Mouse (Mus musculus): ENCODE measurements around the gene Lgals1. TPM values are rescaled to one million over a fixed set of nuclear protein-coding genes. Genes with fewer than 3 reads are reported as not detected.

Lgals1 gene
- total and polyA plus RNA-seq, 3 experiments = 646 to 1,010 (median 974) TPM

DNA sequence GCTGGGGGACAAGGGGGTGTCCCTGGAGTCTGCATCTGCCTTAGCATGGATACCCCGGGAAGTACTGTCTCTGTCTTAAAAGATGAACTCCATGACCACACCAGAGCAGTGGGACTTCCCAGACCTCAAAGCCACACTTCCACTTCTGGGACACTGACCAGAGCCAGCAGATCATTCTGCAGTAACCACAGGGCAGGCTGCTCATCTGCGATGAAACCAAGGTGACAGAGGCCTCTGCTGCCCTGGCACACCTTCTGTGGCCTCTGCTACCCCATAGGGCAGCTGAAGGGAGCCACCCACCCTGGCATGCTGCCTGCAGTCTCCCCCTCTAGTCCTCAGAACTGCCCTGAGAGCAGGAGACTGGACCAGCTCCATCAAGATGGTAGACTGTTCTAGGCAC is 30.8 kb upstream of the Lgals1 start:
- Histone ChIP-seq H3K9ac (ENCODE audit: control insufficient read depth, low read depth, low read length, poor library complexity, severe bottlenecking) (no peak overlapping the region), H3K4me3 (ENCODE audit: control insufficient read depth in 1 of 2, insufficient read depth in 1 of 2, low read depth in 2 of 2, low read length in 2 of 2) (no peak overlapping the region), H3K27ac (ENCODE audit: control insufficient read depth, low read depth, low read length) (no peak overlapping the region), H3K36me3 (ENCODE audit: control insufficient read depth in 1 of 2, insufficient read depth in 2 of 2, low read length in 2 of 2) (peaks cover 0 to 15% of the 10 kb centered on the region in 2 experiments; a peak in 3 of 4 replicates), H3K4me1 (ENCODE audit: control insufficient read depth in 1 of 2, insufficient read depth in 2 of 2, low read length in 2 of 2) (peaks cover 11 to 18% of the 10 kb centered on the region in 2 experiments), H3K79me2 (ENCODE audit: control insufficient read depth, insufficient read depth, low read length, poor library complexity) (peaks cover 10% of the 10 kb centered on the region), H3K9me3 (replicated peaks; ENCODE audit: insufficient read depth, low read length) (no peaks in the 10 kb centered on the region), H3K27me3 (ENCODE audit: control insufficient read depth in 1 of 2, insufficient read depth in 2 of 2, low read length in 2 of 2) (no peaks in the 10 kb centered on the region)
- no peak for DNase-seq (ENCODE audit: low read depth, low spot score)
- TF ChIP-seq MAFK (IDR thresholded peaks at IDR 0.05; ENCODE audit: borderline replicate concordance, low read depth, low read length) (no peak), TBP (IDR thresholded peaks at IDR 0.05; ENCODE audit: low read depth, low read length) (no peak), GABPA (IDR thresholded peaks at IDR 0.05; ENCODE audit: low read depth, low read length) (no peak), POLR2A (IDR thresholded peaks at IDR 0.05; ENCODE audit: control insufficient read depth in 1 of 2, insufficient read depth in 1 of 2, low read depth in 1 of 2, low read length in 2 of 2, poor library complexity in 1 of 2) (no peak), ZC3H11A (IDR thresholded peaks at IDR 0.05; ENCODE audit: low read depth, low read length) (no peak), POLR2AphosphoS2 (IDR thresholded peaks at IDR 0.05; ENCODE audit: low read length) (no peak), NELFE (IDR thresholded peaks at IDR 0.05; ENCODE audit: low read depth, low read length) (no peak), ZKSCAN1 (IDR thresholded peaks at IDR 0.05; ENCODE audit: low read depth, low read length) (no peak)

DNA sequence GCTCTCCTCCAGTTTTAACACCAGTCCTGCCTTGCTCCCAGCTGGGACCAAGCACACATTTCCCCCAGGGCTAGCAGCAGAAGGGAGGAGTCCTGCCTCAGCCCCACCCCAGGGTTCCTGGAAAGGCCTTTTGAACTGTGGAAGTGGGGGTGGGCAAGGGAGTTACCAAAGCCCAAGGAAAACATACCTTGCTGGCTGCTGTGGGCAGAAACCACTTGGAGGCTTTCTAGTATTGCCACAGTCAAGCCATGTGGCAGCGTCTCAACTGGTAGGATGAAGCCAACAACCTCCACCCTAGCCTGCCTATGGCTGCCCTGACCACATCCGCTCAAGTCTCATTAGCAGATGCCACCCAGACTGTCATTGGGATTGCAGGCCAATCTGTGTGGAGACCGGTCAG is 30.4 kb upstream of the Lgals1 start:
- DNase-seq (ENCODE audit: low read depth, low spot score) = no peak
- Histone ChIP-seq H3K4me3 (ENCODE audit: control insufficient read depth in 1 of 2, insufficient read depth in 1 of 2, low read depth in 2 of 2, low read length in 2 of 2) (no peak overlapping the region), H3K9ac (ENCODE audit: control insufficient read depth, low read depth, low read length, poor library complexity, severe bottlenecking) (no peak overlapping the region), H3K36me3 (ENCODE audit: control insufficient read depth in 1 of 2, insufficient read depth in 2 of 2, low read length in 2 of 2) (peaks cover 0 to 15% of the 10 kb centered on the region in 2 experiments; a peak in 3 of 4 replicates), H3K27ac (ENCODE audit: control insufficient read depth, low read depth, low read length) (no peak overlapping the region), H3K27me3 (ENCODE audit: control insufficient read depth in 1 of 2, insufficient read depth in 2 of 2, low read length in 2 of 2) (no peaks in the 10 kb centered on the region), H3K9me3 (replicated peaks; ENCODE audit: insufficient read depth, low read length) (no peaks in the 10 kb centered on the region), H3K4me1 (ENCODE audit: control insufficient read depth in 1 of 2, insufficient read depth in 2 of 2, low read length in 2 of 2) (peaks cover 11 to 20% of the 10 kb centered on the region in 2 experiments), H3K79me2 (ENCODE audit: control insufficient read depth, insufficient read depth, low read length, poor library complexity) (peaks cover 12% of the 10 kb centered on the region)
- TF ChIP-seq JUND (IDR thresholded peaks at IDR 0.05; ENCODE audit: low read depth, low read length) (no peak), ELF1 (IDR thresholded peaks at IDR 0.05; ENCODE audit: low read depth, low read length) (no peak), NELFE (IDR thresholded peaks at IDR 0.05; ENCODE audit: low read depth, low read length) (no peak), USF1 (IDR thresholded peaks at IDR 0.05; ENCODE audit: low read depth, low read length) (no peak), NRF1 (IDR thresholded peaks at IDR 0.05; ENCODE audit: insufficient read depth, low read depth, low read length, poor library complexity, severe bottlenecking) (no peak), SIN3A (IDR thresholded peaks at IDR 0.05; ENCODE audit: low read length) (no peak), ETS1 (IDR thresholded peaks at IDR 0.05; ENCODE audit: low read depth, low read length) (no peak), ZNF384 (IDR thresholded peaks at IDR 0.05; ENCODE audit: low read depth, low read length) (no peak), EP300 (IDR thresholded peaks at IDR 0.05; ENCODE audit: low read depth in 1 of 2, low read length in 2 of 2) (no peak), HCFC1 (IDR thresholded peaks at IDR 0.05; ENCODE audit: low read depth, low read length) (no peak), POLR2A (IDR thresholded peaks at IDR 0.05; ENCODE audit: control insufficient read depth in 1 of 2, insufficient read depth in 1 of 2, low read depth in 1 of 2, low read length in 2 of 2, poor library complexity in 1 of 2) (no peak), RAD21 (IDR thresholded peaks at IDR 0.05; ENCODE audit: low read depth, low read length) (no peak)

Data from MEL (cell line).